Mouse (Mus musculus): ENCODE data around the gene Slc25a22.

Slc25a22 gene

DNA sequence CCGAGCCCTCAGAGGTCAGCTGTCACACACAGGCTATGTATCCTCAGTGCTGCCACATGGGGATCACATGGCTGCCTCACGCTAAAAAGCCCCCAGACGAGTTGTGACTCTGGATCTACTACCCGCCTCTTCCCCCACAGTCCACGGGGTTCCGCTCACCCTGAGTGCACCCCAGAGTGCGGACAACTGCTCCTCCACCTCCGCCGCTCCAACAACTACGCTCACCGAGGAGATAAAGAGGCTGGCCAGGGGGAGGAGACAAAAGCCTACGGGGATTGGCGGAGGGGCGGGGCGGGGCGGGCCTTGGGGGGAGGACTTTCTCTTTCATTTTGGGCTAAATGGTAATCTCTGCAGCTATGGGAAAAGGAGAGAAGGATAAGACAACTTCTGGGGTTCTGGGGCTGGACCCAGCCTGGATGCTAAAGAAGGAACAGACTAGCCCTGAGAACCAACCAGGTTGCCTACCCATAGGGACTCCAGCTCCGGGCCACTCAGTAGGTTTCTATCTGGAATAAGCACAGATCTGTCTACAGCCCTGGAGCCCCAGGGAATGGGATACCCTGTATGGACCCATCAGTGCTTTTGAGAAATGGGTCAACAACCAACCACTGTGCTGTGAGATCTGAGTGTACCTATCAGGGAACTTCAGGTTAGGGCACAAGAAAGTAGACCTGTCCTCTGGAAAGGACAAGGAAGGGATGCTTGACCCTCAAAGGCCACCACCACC, 2.4 kb downstream of the Slc25a22 start:
- DNase-seq = peak; percentile 82 to 87

DNA sequence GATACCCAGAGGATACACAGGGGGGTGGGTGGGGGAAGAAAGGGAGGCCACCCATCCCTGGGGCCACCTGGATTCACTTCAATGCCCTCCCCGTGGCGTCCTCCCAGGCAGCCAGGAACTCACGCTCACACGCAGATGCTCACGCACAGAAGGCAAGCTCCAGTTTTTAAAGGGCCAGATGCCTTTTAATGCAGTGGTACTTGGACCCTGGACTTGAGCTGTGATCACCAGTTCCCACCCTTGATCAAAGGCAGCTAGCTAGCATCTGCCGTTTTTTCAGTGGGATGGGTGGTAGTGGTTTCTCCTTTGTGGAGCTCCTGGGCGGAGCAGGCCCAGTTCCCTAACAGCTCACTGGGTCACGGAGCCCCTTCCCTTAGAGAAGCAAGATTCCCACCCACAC, 3.2 kb downstream of the Slc25a22 start:
- DNase-seq = peak; percentile 86 to 89

GRCm38 (mm10) chr7:141433517-141434400, 3.9 kb downstream of the Slc25a22 start:
- DNase-seq = peak; percentile 66 to 68

GRCm38 (mm10) chr7:141432741-141433516, 4.8 kb downstream of the Slc25a22 start:
- DNase-seq = peak; percentile 92 to 95

- peak; percentile 70 to 78 for DNase-seq
These were observed 5.5 kb downstream of the Slc25a22 start for GRCm38 (mm10) chr7:141432186-141432611.

DNA sequence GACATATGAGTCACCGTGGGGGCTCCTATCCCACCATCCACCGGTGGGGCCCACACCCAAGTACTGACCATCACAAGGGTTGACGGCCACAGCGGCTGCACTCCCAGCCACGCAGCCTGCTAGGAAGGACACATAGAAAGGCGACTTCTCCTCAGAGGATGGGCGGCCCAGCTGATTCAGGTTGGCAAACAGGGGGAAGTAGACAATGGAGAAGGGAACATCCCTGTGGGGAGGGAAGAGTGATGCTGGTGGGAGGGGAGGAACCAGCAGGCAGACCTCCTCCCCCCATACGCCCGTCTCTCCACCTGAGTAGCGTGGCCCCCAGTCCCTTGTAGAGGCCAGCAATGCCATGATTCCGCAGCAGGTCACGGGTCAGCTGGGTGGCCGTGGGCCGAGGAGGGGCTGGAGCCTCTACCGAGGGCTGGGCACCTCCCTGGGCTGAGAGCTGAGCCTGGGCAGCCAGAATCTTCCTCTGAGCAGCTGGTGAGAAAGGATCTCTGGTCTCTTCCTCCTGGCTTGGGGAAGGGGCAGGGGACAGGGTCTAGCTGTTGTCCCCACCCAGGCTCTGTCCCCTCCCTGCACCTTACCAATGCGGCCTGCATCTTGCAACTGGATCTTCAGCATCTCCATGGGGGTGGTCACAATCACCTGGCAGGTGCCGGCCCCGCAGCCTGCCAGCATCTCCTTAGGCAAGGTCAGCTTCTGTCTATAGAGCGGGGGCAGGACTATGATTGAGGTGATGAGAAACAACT, 6.1 kb downstream of the Slc25a22 start:
- DNase-seq = peak in 1 of 2 experiments; percentile 47

DNA sequence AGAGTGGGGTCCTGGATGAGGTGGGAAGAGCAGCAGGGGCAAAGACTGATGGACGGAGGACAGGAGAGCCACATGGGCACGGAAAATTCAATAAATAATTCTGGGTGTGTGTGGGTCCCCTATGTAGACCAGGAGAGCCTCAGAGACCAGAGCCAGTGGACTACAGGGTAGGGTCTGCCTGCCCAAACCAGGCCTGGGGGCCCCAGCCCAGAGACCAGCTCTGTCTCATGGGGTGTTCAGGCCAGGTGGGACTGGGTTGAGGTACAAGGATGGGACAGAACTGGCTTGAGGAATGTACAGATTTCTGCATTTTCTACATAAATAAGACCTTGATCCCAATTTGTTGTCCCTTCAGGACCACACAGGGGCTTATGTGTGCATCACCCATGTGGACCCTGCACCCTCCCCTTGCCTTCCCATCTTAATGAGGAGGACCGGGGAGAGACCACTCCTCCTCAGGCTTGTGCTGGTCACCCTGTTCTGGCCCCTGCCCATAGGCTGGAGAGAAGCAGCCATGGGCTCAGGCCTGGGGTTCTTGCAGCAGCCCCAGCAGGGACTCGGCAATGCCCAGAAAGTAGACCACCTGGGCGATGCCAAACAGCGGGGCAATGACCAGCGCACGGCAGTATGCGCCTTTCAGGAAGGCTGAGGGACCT, 7.0 kb downstream of the Slc25a22 start:
- peak; percentile 39 to 42 for DNase-seq

DNA sequence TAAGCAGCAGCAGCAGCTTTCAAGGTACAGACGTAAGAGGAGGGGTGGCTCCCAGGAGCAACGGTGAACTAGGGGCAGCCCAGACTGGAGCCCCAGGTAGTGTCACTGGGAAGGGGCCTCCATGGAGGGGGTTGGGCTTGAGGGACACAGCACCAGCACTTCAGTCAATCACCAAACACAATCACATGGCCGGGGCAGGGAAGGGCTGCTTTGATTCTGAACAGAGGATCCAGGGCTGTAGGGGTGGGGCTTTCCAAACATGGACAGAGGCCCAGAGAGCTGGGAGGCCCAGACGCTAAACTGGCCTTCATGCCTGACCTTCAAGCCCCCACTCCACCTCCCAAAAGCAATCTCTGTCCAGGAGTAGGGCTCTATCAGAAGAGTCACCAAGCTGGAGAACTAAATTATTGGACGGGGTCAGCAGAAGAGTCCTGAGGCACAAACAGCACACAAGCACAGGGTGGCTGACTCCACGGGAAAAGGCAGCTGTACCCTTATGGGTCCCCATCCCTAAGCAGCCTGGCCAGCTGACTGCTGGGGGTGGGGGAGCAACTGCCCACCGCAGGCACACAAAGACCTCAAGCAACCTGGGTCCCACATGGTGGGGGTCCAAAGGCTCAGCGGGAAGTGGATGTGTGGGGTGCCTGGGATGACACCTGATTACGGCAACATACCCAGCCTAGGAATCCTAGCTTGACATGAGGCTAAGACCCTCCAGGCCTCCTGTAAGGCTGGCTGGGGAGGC, 7.7 kb downstream of the Slc25a22 start:
- DNase-seq = peak; percentile 33 to 45

GRCm38 (mm10) chr7:141429310-141429709, 8.4 kb downstream of the Slc25a22 start, which contains the start of gene Cend1:
TSS of gene Cend1 (minus strand) at chr7:141429491.
- DNase-seq = peak; percentile 92 to 95

GRCm38 (mm10) chr7:141428701-141429100, 9.0 kb downstream of the Slc25a22 start:
- peak; percentile 53 to 57 for DNase-seq

GRCm38 (mm10) chr7:141426948-141427730, 10.6 kb downstream of the Slc25a22 start:
- peak in 1 of 2 experiments; percentile 35 for DNase-seq

DNA sequence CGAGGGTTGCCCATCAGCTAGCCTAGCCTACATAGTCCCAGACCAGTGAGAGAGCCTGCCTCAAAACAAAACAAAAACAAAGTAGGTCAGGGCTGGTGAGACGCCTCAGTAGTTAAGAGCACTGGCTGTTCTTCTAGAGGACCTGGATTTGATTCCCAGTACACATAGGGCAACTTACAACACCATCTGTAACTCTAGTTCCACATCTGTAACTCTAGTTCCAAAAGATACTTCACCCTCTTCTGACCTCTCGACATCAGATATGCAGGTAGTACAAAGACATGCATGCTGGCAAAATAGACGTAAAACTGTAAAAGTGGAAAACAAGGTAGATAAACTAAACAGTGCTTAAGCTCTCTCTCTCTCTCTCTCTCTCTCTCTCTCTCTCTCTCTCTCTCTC, 13.9 kb downstream of the Slc25a22 start:
- DNase-seq = no peak

- DNase-seq = no peak
These were observed 17.5 kb downstream of the Slc25a22 start for GRCm38 (mm10) chr7:141420030-141420702.

DNA sequence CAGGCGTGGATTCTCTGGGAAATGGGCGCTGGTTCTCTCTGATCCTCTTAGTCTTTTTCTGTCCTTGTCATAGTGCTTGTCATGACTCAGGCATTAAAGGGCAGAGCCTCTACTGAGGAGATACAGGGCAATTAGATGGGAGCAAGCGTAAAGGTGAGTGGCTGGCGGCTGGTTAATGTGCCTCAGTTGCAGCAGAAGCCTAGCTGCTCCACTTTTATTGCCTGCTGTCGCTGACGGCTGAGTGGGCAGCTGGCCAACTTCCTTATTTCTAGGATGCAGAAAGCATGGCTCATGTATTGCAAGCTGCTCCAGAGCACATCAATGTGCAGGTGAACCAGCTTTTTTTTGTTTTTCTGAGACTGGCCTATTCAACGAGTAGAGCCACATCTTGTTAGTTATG, 18.7 kb downstream of the Slc25a22 start:
- peak; percentile 53 to 76 for DNase-seq

DNA sequence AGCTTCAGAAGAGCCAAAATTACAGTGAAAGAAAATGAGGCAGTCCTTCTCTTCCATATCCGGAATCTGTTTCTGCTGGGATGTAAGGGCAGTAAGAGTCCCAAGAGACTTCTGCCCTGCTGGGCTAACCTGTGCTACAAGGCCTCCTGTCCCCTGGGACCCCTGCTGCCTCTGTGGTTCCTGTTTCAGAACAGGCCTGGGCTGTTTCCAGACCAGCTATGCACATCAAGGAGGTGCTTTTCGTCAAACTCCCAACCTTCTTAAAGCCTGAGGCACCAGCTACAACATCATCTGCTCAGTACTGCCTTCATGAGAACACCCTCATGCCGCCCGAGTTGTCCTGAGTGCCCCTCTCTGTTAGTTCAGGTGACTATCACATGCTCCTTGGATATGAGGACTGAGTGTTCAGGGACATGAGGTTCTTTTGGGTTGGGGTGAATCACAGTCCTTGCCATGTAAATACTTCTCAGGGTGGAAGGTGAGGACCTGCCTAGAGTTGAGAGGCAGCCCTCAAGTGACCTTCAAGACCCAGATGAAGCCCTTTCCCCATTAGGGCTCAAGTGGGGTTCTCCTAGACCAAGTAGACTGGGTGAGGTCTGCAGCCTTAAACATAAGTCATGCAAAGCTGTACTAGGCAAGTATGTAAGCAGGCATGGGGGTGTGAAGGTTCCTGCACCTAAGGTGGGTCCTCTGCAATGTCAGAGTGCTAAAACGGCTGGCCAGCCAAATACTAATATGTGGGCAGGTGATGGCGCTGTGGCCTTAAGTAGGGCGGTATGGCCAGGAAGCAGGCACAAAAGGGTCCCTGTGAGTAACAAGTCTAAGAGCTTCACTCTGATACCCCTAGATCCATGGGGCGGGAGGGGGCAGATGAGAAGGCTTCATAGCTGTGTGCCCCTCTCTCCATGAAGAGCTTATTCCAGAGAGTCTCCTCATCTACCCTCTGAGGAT, 19.7 kb downstream of the Slc25a22 start:
- DNase-seq = peak in 1 of 2 experiments; percentile 47

- DNase-seq = no peak
These were observed 21.4 kb downstream of the Slc25a22 start for GRCm38 (mm10) chr7:141416144-141416841.

GRCm38 (mm10) chr7:141413809-141414584, 23.7 kb downstream of the Slc25a22 start, which contains the start of gene Gatd1:
TSS of gene Gatd1 (minus strand) at chr7:141414136.
- peak; percentile 100 for DNase-seq
